Mouse (Mus musculus) G1E (cell line): ENCODE results near the gene Vpreb1.

Source experiments
- CTCF ChIP-seq: IDR thresholded peaks from 2 replicates; pipeline ENCODE4 v1.5.1; 2012; ENCODE audit warnings: low read depth, low read length, inconsistent platforms, mixed read lengths
- GATA1 ChIP-seq: IDR thresholded peaks from 2 replicates; pipeline ENCODE4 v1.6.1; 2012; ENCODE audit warnings: borderline replicate concordance, low read length, inconsistent platforms, mixed read lengths
- GATA2 ChIP-seq: IDR thresholded peaks from 2 replicates; pipeline ENCODE4 v1.6.1; 2012; ENCODE audit warnings: low read depth, low read length, inconsistent platforms, borderline replicate concordance
- POLR2AphosphoS5 ChIP-seq: IDR thresholded peaks from 2 replicates; pipeline ENCODE4 v1.6.1; 2012; ENCODE audit warnings: low read depth, low read length, inconsistent platforms; ENCODE audit not compliant: insufficient replicate concordance
- TAL1 ChIP-seq: conservative IDR thresholded peaks from 2 replicates; pipeline ENCODE4 v1.6.1; 2012; ENCODE audit warnings: low read depth, low read length, inconsistent platforms, mixed read lengths

- TF ChIP-seq GATA1 = no peak
- no peak for TF ChIP-seq CTCF
- TF ChIP-seq GATA2 = no peak
- no peak for TF ChIP-seq TAL1
- no peak for TF ChIP-seq POLR2AphosphoS5
Observed at GRCm38 (mm10) chr16:16879025-16879424, 8.4 kb upstream of the Vpreb1 start.
